Mouse (Mus musculus) gastrocnemius, postnatal 14 days (tissue): ENCODE measurements around the gene Slc10a6. TPM values are rescaled to one million over a fixed set of nuclear protein-coding genes. Genes with fewer than 3 reads are reported as not detected.

Experiments
- DNase-seq: peaks from one replicate; pipeline ENCODE4 v3.0.0; 2021; ENCODE audit warnings: mixed read lengths
- intact Hi-C: fragments of 180-260 bp; cut with DNase I; formaldehyde crosslinking; loops from one replicate; pipeline ENCODE4 v1.15.1; 2025; ENCODE audit warnings: low total_unique reads
- long read RNA-seq, 2 experiments: library from polyadenylated mRNA; stranded (forward); transcript quantifications; one replicate each; pipeline ENCODE4 v2.0.0; 2021
- total RNA-seq, 2 experiments: library from RNA; stranded (reverse); gene quantifications; 2 replicates each; pipeline ENCODE4 v1.2.3; 2021

The Slc10a6 gene
- 1 to 10 TPM in 1 of 2 experiments, under 1 TPM in 1; 0.47 to 5.4 TPM for total RNA-seq
- long read RNA-seq, experiment 1, transcript Slc10a6-201 (6 exons, 2,124 nt): major isoform, 5 of 9 reads
- long read RNA-seq, experiment 1, partial matches to known transcripts: 0 of 9 reads
- long read RNA-seq, experiment 1, other reads (novel, unspliced or antisense): 4 of 9 reads
- long read RNA-seq, experiment 2, partial matches to known transcripts: 0 of 5 reads
- long read RNA-seq, experiment 2, other reads (novel, unspliced or antisense): 1 of 5 reads

DNA sequence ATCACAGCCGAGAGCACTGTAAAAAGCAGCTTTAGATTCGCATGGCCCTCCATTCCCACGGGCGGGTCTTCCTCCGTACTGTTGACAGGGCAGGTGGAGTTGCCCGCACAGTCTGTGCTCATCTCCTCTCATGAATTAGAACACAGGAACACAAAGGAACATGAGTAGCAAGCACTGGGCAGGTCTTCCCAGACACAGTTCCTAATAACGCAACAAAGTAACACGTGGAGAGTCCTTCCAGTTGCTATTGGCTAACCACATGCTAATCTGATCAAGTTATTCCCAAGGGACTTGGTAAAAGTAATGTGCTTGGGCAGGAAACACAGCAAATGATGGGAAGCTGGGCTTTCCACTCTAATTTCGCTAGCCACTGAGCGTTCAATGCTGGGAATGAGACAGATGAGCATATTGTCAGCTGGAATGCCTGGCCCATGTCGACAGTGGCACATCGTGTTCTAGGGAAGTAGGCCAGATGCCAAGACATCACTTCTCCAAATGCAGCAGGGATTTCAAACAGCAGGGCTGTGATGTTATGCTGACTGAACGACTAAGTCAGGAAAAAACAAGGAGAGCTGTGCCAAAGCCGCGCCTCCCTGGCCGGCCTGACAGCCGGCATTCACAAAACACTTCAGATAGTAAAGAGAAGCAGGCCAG lies at the start of gene Slc10a6:
Gene Slc10a6, minus strand, starts transcription at position 293 of the 654 bp plus-strand sequence.
- peak; percentile 80 for DNase-seq
- intact Hi-C loops: no loop called here

DNA sequence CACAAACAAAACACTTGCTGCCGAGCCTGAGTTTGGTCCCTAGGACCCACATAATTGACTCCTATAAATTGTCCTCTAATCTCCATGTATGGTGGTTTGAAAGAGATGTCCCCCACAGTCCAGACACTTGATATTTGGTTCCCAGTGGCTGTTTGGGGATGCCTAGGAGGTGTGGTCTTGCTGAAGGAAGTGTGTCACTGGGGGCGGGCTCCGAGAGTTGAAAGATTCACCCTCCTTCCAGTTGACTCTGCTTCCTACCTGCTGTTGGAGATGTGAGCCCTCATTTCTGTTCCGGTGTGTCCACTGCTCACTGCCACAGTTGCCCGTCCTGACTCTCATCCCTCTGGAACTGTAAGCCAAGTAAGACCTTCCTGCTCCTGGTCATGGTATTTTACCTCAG lies 49.8 kb upstream of the Slc10a6 start:
- no peak for DNase-seq
- intact Hi-C loops: no loop called here

DNA sequence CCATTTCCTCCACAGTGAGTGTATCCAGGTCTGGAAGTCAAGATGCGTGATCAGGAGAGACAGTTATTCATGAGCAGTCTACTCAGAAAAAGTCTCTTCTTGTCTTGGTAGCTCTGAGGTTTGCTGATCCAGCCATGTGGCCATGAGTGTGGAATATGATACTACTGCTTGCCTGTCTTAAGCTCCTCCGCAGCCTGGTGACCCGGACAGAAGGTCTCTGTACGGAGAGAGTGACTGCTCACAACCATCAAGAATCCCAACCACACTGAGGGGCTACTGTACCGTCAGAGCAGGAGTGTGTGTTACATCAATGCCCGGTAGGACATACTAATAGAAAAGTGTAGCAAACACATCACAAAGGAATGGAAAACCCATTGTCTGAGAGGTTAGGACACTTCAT lies 48.7 kb upstream of the Slc10a6 start:
- no peak for DNase-seq
- intact Hi-C loops: no loop called here

DNA sequence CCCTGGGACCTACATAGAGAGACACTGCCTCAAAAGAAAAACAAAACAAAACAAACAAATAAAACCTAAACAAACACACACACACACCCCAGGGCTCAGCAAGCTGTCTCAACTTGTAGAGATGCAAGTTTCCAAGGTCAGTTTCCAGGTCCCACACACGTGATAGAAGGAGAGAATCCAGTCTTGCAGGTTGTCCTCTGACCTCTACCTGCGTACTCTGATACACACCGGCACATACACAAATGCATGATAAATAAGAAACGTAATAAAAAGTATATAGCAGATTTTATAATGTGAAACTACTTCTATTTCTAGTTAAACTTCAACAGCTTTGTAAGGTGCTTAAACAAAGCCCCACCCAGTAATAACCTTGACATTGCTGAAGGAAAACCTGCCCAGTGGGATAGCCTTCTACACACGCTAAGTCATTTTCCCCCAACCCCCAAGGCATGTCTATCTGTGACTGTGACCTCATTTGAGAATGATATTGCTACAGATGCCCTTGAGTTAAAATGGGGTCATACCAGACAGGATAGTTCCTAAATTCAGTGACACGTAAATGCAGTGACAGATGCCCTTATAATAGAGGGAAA lies 47.2 kb upstream of the Slc10a6 start:
- DNase-seq: no peak
- intact Hi-C loops: no loop called here

DNA sequence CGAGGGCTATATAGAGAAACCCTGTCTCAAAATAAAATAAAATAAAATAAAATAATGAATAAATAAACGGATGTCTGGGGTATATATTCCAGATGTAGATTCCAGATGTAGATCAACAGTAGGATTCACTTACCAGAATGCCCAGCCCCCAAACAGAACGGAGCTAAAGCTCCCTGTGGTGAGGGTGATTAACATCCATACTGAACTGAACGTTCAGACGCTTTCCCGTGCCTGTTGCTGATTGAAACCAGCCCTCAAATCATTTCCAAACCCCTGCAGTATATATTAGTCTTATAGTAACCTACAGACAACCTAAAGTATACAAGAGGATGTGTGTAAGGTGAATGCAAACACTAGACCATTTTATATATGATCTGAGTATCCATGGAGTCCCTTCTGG lies 45.3 kb upstream of the Slc10a6 start:
- intact Hi-C loops: no loop called here
- no peak for DNase-seq

DNA sequence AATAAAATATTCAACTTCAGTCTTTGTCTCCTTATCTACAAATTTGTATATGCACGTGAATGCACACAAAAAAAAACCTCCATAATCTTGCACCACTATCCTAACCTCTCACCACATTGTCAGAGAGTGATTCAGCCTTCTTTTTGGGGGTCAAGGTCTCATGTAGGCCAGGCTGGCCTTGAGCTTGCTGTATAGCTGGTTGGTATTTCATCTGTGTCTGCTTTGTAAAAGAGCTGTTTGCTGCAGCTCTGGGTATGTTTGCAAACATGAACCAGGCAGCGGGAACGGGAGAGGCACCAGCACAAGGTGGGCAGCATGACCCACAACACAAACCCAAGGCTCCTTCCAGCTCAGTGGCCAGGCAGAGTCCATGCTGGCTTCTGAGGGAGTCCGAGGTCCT lies 44.4 kb upstream of the Slc10a6 start:
- no peak for DNase-seq
- intact Hi-C loops: no loop called here

DNA sequence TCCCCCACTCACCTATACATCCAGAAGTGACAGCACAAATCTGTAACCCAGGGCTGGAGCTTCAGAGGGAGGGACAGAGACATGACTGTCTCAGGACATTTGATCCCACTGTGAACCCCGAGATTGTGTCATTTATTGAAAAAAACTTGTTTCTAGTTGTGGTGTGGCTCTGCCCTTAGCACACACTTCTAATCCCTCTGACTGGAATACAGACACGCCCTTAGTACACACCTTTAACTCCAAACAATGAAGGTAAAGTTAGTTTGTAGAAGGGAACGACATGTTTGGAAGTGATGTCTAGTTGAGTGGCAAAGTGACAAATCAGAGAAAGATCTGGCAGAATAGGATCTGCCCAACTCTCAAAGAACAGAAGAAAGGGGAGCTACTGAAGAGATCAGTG lies 42.7 kb upstream of the Slc10a6 start:
- intact Hi-C loops: no loop called here
- no peak for DNase-seq

DNA sequence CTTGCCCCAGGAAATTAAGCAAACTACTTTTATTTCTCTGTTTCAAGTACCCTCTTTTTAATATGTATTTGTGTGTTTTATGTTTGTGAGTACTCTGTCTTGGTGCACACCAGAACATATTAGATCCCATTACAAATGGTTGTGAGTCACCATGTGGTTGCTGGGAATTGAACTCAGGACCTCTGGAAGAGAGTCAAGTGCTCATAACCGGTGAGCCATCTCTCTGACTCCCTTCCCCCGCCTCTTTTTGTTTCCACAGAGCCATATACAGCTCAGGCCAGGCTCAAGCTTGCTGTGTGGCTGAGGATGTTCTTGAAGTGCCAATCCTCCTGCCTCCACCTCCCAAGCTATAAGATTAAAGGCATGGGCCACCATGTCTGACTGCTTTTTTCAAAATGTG lies 36.7 kb upstream of the Slc10a6 start:
- no peak for DNase-seq
- intact Hi-C loops: no loop called here

DNA sequence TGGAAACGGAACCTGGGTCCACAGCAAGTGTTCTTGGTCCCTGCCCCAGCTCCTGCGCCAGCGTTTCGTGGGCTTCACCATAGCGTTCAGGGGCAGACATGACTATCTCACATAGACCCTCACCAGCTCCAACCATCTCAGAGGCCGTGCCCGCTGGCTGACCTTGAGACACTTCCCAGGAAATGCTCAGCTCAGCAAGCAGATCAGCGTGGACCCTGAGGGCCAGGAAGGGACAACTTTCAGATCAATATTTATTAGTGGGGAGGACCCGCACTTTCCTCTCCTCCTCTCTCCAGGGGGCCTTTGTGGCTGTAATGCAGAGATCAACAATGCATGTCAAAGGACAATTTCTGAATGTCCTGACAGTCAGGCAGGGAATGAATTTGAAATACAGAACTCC lies 35.7 kb upstream of the Slc10a6 start:
- no peak for DNase-seq
- intact Hi-C loops: no loop called here

DNA sequence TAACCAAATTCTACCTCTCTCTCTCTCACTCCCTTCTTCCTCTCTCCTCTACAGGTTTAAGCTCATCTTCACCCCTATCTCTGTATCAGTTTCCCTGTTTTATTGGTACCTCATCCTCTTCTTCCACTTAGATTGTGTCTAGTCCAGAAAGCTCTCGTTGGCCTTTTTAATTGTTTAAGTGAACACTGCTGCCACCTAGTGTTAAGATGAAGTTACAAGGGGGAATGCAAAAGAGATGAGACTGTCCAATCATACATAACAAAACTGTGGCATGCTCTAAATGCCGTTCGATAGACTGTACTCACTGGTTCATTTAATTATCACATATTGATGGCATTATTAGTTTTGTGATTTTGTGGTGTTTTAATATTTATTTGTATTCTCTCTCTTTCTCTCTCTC lies 30.4 kb upstream of the Slc10a6 start:
- DNase-seq: no peak
- intact Hi-C loops: loop anchor here (5.0 kb wide), 1 partner anchor 302 kb away; no protein-coding TSS in a partner anchor

DNA sequence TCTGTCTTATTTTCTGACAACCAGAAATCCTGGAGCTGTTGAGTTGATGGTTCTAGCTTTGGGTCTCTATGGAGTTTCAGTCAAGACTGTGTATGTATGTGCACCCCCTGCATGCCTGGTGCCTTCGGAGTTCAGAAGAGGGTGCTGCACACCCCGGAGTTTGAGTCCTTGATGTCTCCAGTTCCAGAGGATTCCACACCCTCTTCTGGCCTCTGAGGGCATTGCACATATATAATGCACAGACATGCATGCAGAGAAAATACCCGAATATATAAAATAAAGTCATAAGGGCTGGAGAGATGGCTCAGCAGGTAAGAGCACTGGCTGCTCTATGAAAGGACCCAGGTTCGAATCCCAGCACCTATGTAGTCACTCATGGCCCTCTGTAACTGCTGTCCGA lies 29.7 kb upstream of the Slc10a6 start:
- no peak for DNase-seq
- intact Hi-C loops: loop anchor here (5.0 kb wide), 1 partner anchor 302 kb away; no protein-coding TSS in a partner anchor

DNA sequence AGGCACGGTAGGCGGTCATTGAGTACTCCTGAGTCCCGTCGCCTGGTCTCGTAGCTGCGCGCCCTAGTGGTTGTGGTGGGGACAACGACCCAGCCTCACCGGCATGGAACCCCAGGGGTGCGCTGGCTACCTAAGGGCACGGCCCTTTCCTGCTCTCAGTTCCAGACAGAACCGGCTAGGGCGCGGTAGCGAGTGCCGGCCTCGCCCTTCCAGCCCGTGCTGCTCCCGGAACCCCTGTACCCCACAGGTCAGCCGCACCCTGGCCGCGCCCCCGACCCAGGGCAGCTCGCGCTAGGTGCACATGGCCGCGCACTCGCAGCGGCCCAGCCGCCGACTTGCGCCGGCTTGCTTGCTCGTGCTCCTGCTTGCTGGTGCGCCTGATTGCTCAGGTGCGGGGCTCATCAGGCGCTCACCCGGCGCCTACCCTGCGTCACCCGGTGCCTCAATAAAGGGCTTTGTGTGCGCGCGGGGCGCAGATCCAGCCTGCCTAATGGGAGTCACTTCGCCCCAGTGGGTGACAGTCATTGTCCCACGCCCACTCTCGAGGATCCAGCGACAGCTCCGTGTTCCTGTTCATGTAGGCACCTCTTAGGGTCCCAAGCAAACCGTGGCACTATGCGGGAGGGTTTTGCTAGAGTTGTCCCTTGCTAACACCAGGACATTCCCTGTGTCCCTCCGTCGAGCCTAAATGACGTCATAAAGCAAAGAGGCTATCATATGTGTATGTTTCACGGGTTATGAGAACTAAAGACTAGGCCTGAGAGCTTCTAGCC lies 26.3 kb upstream of the Slc10a6 start, which contains the start of gene 1700016H13Rik:
Gene 1700016H13Rik, minus strand, starts transcription at position 665 of the 773 bp plus-strand sequence.
- intact Hi-C loops: loop anchor here (5.0 kb wide), 1 partner anchor 298 kb away; no protein-coding TSS in a partner anchor
- DNase-seq: peak; percentile 62

DNA sequence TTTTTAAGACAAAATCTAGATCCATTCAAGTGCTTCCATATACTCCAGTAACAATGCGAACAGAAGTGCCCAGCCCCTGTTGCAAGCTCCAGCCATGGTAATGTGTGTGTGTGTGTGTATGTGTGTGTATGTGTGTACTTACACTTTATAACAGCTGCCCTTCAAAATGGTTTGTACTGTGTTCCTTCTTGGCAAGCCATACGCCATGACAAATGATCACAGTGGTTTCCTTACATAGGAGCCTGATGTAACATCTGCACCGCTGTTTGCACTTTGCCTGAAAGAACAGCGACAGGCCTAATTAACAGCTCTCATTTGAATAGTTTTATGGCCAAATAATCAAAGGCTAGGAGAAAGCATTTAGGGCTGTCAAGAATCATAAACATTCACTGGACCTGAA lies 25.6 kb upstream of the Slc10a6 start:
- DNase-seq: no peak
- intact Hi-C loops: loop anchor here (5.0 kb wide), 1 partner anchor 297 kb away; no protein-coding TSS in a partner anchor

DNA sequence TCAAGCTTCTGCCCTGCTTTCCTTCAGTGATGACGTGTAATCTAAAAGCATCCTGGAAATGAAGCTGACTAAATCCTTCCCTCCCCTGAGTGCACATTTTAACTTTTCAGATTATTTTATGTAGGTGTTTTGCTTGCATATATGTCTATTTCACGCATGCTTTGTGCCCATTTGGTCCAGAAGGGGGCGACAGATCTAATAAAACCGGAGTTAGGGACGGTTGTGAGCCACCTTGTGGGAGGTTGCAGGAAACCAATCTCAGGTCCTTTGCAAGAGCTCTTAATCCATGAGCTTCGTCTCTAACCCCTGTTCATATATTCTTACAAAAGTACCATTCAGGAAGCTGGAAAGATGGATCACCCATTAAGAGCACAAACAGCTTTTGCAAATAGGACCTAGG lies 25.0 kb upstream of the Slc10a6 start:
- no peak for DNase-seq

DNA sequence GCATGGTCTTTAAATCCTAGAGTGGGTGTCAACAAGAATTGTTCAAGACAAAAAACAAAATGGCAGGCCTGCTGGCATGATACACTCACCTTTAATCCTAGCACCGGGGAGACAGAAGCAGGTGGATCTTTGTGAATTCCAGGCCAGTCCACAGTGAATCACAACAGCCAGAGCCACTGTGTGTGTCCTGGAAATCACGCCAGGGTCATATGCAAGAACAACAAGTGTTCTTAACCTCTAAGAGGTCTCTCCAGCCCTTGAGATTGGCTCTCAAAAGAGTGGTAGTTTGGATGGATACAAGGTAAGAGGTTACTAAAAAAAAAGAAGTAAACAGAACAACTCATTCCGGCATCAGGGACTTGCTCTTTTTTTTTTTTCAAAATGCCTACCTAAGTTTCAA lies 18.1 kb upstream of the Slc10a6 start:
- intact Hi-C loops: no loop called here

More for the DNA sequence above, 25.0 kb upstream of the Slc10a6 start:
- intact Hi-C loops: no loop called here

DNA sequence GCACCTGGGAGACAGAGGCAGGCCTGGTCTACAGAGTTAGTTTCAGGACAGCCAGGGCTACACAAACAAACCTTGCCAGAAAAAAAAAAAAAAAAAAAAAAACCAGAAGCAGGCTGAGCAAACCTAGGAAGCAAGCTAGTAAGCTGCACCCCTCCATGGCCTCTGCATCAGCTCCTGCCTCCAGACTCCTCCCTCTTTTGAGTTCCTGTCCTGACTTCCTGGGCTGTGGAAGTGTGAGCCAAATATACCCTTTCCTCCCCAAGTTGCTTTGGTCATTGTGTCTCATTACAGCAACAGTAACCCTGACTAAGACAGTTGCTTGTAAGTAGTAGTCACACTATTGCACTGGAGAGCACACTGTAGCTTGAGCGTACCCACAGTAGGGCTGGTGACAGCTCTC lies 15.0 kb upstream of the Slc10a6 start:
- no peak for DNase-seq
- intact Hi-C loops: no loop called here

More for the DNA sequence above, 18.1 kb upstream of the Slc10a6 start:
- no peak for DNase-seq

DNA sequence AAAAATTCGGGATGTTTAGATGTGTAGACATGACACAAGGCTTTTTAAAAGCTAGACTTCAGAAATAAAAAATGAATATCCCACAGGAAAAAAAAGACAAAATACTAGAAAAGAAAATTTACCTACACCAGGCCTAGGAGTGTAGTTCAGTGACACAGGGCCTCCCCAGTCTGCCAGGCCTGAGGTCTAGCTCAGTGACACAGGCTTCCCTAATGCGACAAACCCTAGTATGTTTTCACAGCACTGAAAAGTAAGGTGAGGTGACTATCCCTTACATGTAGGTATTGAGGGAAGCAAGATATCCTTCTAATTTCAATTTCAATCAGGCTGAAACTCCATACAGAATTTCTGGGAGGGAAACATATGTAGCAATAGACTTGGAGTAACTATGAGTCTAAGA lies 8.0 kb upstream of the Slc10a6 start:
- intact Hi-C loops: no loop called here
- no peak for DNase-seq

DNA sequence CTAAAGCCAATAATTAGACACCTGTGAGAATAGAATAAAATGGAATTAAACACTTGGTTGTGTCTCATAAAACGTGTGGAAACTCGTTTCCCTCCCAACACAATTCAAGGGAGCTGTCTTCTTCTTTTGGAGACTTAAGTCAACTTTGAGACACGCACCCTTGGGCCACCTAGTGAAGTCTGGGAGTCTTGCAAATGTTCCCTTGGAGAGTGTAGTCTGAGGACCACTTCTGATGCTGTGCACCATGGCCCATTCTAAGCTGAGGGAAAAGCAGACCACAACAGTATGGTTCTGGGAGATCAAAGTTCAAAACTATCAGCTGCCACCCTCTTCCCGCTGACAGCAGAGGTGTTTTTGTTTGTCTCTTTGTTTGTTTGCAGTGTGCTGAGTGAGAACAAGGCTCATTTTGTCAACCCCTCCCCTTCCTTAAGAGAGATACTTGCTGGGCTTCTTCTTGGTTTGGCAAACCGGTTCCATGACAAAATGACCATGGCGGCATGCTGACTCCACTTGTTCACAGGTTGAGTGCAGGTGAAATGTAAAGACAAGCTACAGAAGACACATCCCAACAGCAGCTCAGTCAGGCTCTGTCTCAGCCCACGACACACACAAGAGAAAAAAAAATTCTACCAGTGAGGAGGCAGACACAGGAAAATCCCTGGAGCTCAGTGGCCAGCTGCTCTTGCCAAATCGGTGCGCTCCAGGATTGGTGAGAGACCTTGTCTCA lies 814 bp upstream of the Slc10a6 start:
- intact Hi-C loops: no loop called here
- DNase-seq: no peak

DNA sequence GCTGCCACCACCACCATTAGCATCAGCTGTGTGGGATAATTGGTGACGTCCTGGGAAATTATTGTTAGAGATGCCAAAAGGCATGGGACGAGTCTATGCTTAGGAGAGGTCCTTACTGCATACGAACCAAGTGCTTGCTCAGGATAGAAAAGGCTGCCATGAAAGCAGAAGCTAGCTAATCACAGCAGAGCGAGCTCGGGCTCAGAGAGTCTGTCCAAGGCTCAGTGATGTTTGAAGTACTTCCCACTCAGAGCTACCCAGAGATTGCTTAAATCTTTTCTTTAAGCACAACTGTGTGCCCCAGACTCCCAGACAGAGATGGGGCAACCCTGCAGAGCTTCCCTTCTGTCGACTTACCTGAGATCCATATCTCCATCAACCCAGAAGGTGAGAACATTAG lies 704 bp downstream of the Slc10a6 start:
- intact Hi-C loops: no loop called here
- DNase-seq: no peak
